Comparison of ENCODE assay signal across 10 mouse cellular contexts in genomic region chr4:83315930-83316329, GRCm38 (mm10). TPM values are rescaled to one million over a fixed set of nuclear protein-coding genes. Genes with fewer than 3 reads are reported as not detected.
DNase-seq lines count a peak whose midpoint lies in the region; ATAC-seq and TF ChIP-seq lines count a peak whose summit lies in the region.
"Had no signal": no experiment of that assay in that cellular context is flagged by ENCODE, and none has a peak within 500 bp of the region (broad histone marks: within the 10 kb centered on the region; RNA-seq: fewer than 3 reads in every experiment).

No protein-coding gene starts in this region.

- H3K4me1 ChIP-seq in heart, adult 2 months (ENCODE audit: control insufficient read depth, insufficient read depth, low read length), result peaks cover 23% of the 10 kb centered on the region
- peaks cover 11% of the 10 kb centered on the region for H3K4me1 ChIP-seq in lung, postnatal 0 days (ENCODE audit: insufficient read depth, low read depth, low read length)
- peaks cover 45% of the 10 kb centered on the region for H3K4me1 ChIP-seq in small intestine, adult 2 months (ENCODE audit: control insufficient read depth, insufficient read depth, insufficient read length, low read length)

- WGBS in heart, adult 2 months, result 57% methylated on average over 4 of the region's 4 CpGs
- 49% methylated on average over 4 of the region's 4 CpGs for WGBS in lung, postnatal 0 days
- WGBS in small intestine, adult 2 months, result 16% methylated on average over 4 of the region's 4 CpGs

- intact Hi-C loops in heart, adult 2 months (cut with DNase I), result loop anchor here (5.0 kb wide), 1 partner anchor 34 kb away; no protein-coding TSS in a partner anchor

- H3K4me2 ChIP-seq in lung, postnatal 0 days (replicated peaks; ENCODE audit: low read depth, low read length), result peak overlapping the region; percentile 55

- TF ChIP-seq POLR2A in heart, adult 2 months (IDR thresholded peaks at IDR 0.05; ENCODE audit: insufficient read depth, low read depth, low read length), result no peak
- TF ChIP-seq POLR2A in small intestine, adult 2 months (IDR thresholded peaks at IDR 0.05; ENCODE audit: low read depth, low read length), result no peak

- no peaks in the 10 kb centered on the region for H3K9me3 ChIP-seq in lung, postnatal 0 days (ENCODE audit: low read length)
- H3K9me3 ChIP-seq: kidney, embryonic 15.5 days; lung, embryonic 15.5 days had no signal

- H3K36me3 ChIP-seq in heart, adult 2 months (ENCODE audit: control insufficient read depth, insufficient read depth, low read length), result no peaks in the 10 kb centered on the region; the same call in 1 of the 2 replicates
- H3K36me3 ChIP-seq in lung, postnatal 0 days (ENCODE audit: insufficient read depth, low read length), result no peaks in the 10 kb centered on the region
- H3K36me3 ChIP-seq in small intestine, adult 2 months (ENCODE audit: control insufficient read depth, insufficient read depth, low read length), result no peaks in the 10 kb centered on the region
- H3K36me3 ChIP-seq: kidney, embryonic 15.5 days; lung, embryonic 15.5 days had no signal

- peak overlapping the region; percentile 21 for H3K9ac ChIP-seq in heart, adult 2 months (ENCODE audit: low read depth, low read length)
- H3K9ac ChIP-seq in lung, postnatal 0 days (replicated peaks; ENCODE audit: low read depth), result no peak overlapping the region
- H3K9ac ChIP-seq: kidney, embryonic 15.5 days; lung, embryonic 15.5 days had no signal

- no peak for DNase-seq in heart, adult 2 months
- no peak for DNase-seq in heart, adult 18-20 months
- no peak for DNase-seq in lung, postnatal 0 days (ENCODE audit: low spot score)
- no peak for DNase-seq in lung, postnatal 36 days
- peak; percentile 67 for DNase-seq in induced T-regulatory cell, adult 2 months (ENCODE audit: low read depth)
- no peak for DNase-seq in thymus, postnatal 25 days
- no peak for DNase-seq in right cerebral cortex, postnatal 4 days

- H3K27me3 ChIP-seq in heart, adult 2 months (ENCODE audit: control insufficient read depth, insufficient read depth, low read length), result no peaks in the 10 kb centered on the region
- H3K27me3 ChIP-seq in lung, postnatal 0 days (replicated peaks; ENCODE audit: insufficient read depth, low read length), result no peaks in the 10 kb centered on the region
- no peaks in the 10 kb centered on the region for H3K27me3 ChIP-seq in small intestine, adult 2 months (ENCODE audit: control insufficient read depth, insufficient read depth, low read length)
- H3K27me3 ChIP-seq: lung, embryonic 15.5 days had no signal

- no peak overlapping the region for H3K4me3 ChIP-seq in heart, adult 2 months
- H3K4me3 ChIP-seq in lung, postnatal 0 days (ENCODE audit: low read depth, low read length), result no peak overlapping the region
- H3K4me3 ChIP-seq in small intestine, adult 2 months (ENCODE audit: low read depth, low read length), result no peak overlapping the region
- H3K4me3 ChIP-seq: kidney, embryonic 15.5 days; lung, embryonic 15.5 days had no signal

- peaks cover 4% of the 10 kb centered on the region for H3K79me2 ChIP-seq in heart, adult 2 months (replicated peaks; ENCODE audit: control insufficient read depth, insufficient read depth, low read length)

- peak overlapping the region; percentile 81 for H3K27ac ChIP-seq in heart, adult 2 months
- peak overlapping the region; percentile 85 for H3K27ac ChIP-seq in lung, postnatal 0 days (ENCODE audit: low read length)
- peak overlapping the region; percentile 93 for H3K27ac ChIP-seq in small intestine, adult 2 months (ENCODE audit: insufficient read depth, low read depth, low read length)
- H3K27ac ChIP-seq: kidney, embryonic 15.5 days had no signal

- ATAC-seq in lung, postnatal 0 days, result no peak; the same call in 1 of the 2 replicates

- no peak for TF ChIP-seq CTCF in heart, adult 2 months (IDR thresholded peaks at IDR 0.05)
- TF ChIP-seq CTCF in lung, postnatal 0 days (IDR thresholded peaks at IDR 0.05), result no peak
- no peak for TF ChIP-seq CTCF in small intestine, adult 2 months (IDR thresholded peaks at IDR 0.05; ENCODE audit: extremely low read depth, insufficient read length, insufficient replicate concordance, low read depth, low read length)

- TF ChIP-seq EP300 in heart, adult 2 months (IDR thresholded peaks at IDR 0.05; ENCODE audit: insufficient read depth, low read depth, low read length), result no peak
- TF ChIP-seq EP300 in lung, postnatal 0 days (IDR thresholded peaks at IDR 0.05), result no peak

RNA-seq across cellular contexts. Expression of gene Ttc39b, which starts 8.1 kb away (rescaled TPM):
- total RNA-seq in heart, adult 2 months (2021), result 10 to 100 TPM; 16.2 to 21.9 TPM
- 3.8 and 7.4 TPM in 2 replicates for polyA plus RNA-seq in heart, adult 2 months (2012; rRNA removed)
- total RNA-seq in heart, adult 18-20 months (2021), result 10 to 100 TPM; 14.8 to 20.9 TPM
- 6.7 and 7.5 TPM in 2 replicates for polyA plus RNA-seq in lung, postnatal 0 days (2015; fragmentation: Nextera tagmentation; extraction: Ambion mirVana)
- 1.4 and 1.9 TPM in 2 replicates for polyA plus RNA-seq in small intestine, adult 2 months (2012; rRNA removed)
